Mouse (Mus musculus) T-helper 2 cell (primary cell): ENCODE results near the gene Spata48.

ENCODE experiments used
- in situ Hi-C: fragments of 300-600 bp; cut with MboI, MseI; formaldehyde crosslinking; loops from one replicate; pipeline ENCODE4 v1.15.1; 2025; ENCODE audit warnings: high pct_unique_total_duplicates

Gene Spata48

GRCm38 (mm10) chr11:11461635-11462560 lies at the start of gene Spata48, which contains the start of gene Zpbp:
TSS of gene Spata48 (plus strand) at chr11:11462094.
TSS of gene Zpbp (minus strand) at chr11:11462408.
- in situ Hi-C loops, result no loop called here

- in situ Hi-C loops, result no loop called here
Observed at GRCm38 (mm10) chr11:11414188-11414587, 47.7 kb upstream of the Spata48 start.

GRCm38 (mm10) chr11:11417356-11417755 lies 44.5 kb upstream of the Spata48 start:
- in situ Hi-C loops, result no loop called here

GRCm38 (mm10) chr11:11455037-11455436 lies 6.9 kb upstream of the Spata48 start:
- in situ Hi-C loops, result loop anchor here (5.0 kb wide), 2 partner anchors 332 to 517 kb away; no protein-coding TSS in a partner anchor

- in situ Hi-C loops, result no loop called here
Observed at GRCm38 (mm10) chr11:11462561-11462890, 632 bp downstream of the Spata48 start.

- in situ Hi-C loops, result no loop called here
Observed at GRCm38 (mm10) chr11:11468924-11469323, 7.0 kb downstream of the Spata48 start.

- in situ Hi-C loops, result no loop called here
Observed at GRCm38 (mm10) chr11:11484378-11484777, 22.5 kb downstream of the Spata48 start.

- in situ Hi-C loops, result no loop called here
Observed at GRCm38 (mm10) chr11:11492044-11492443, 30.1 kb downstream of the Spata48 start.

GRCm38 (mm10) chr11:11495697-11496096 lies 33.8 kb downstream of the Spata48 start:
- in situ Hi-C loops, result no loop called here

GRCm38 (mm10) chr11:11499944-11500343 lies 38.0 kb downstream of the Spata48 start:
- in situ Hi-C loops, result no loop called here

GRCm38 (mm10) chr11:11506187-11506586 lies 44.3 kb downstream of the Spata48 start:
- in situ Hi-C loops, result no loop called here

GRCm38 (mm10) chr11:11509413-11509812 lies 47.5 kb downstream of the Spata48 start:
- in situ Hi-C loops, result no loop called here

GRCm38 (mm10) chr11:11512056-11512455 lies 50.2 kb downstream of the Spata48 start:
- in situ Hi-C loops, result no loop called here

- in situ Hi-C loops, result no loop called here
Observed at GRCm38 (mm10) chr11:11513008-11513799, 51.3 kb downstream of the Spata48 start.

GRCm38 (mm10) chr11:11514920-11515319 lies 53.0 kb downstream of the Spata48 start:
- in situ Hi-C loops, result loop anchor here (5.0 kb wide), 1 partner anchor 37 kb away; no protein-coding TSS in a partner anchor

- in situ Hi-C loops, result loop anchor here (5.0 kb wide), 1 partner anchor 34 kb away; no protein-coding TSS in a partner anchor
Observed at GRCm38 (mm10) chr11:11517781-11518435, 56.0 kb downstream of the Spata48 start.

- in situ Hi-C loops, result loop anchor here (5.0 kb wide), 1 partner anchor 33 kb away; no protein-coding TSS in a partner anchor
Observed at GRCm38 (mm10) chr11:11519255-11520243, 57.7 kb downstream of the Spata48 start.

GRCm38 (mm10) chr11:11521908-11522441 lies 60.1 kb downstream of the Spata48 start:
- in situ Hi-C loops, result no loop called here

GRCm38 (mm10) chr11:11528760-11529159 lies 66.9 kb downstream of the Spata48 start:
- in situ Hi-C loops, result no loop called here

- in situ Hi-C loops, result no loop called here
Observed at GRCm38 (mm10) chr11:11529165-11529564, 67.3 kb downstream of the Spata48 start.
